Mouse (Mus musculus) CH12.LX (cell line): ENCODE results near the gene Btd. TPM values are rescaled to one million over a fixed set of nuclear protein-coding genes. Genes with fewer than 3 reads are reported as not detected.

ENCODE experiments used
- DNase-seq: peaks from one replicate; pipeline ENCODE4 v3.0.0-alpha.2; 2013; ENCODE audit errors: extremely low read depth
- H3K27ac ChIP-seq: 2 replicates; pipeline ENCODE4 v1.5.1; 2012; ENCODE audit warnings: low read depth, mild to moderate bottlenecking, control low read depth, moderate library complexity; ENCODE audit not compliant: insufficient read depth
- H3K27me3 ChIP-seq: replicated peaks from 2 replicates; pipeline ENCODE3; 2012; ENCODE audit warnings: inconsistent platforms
- H3K36me3 ChIP-seq, 2 experiments: replicated peaks in 1 of 2; 2 replicates each; pipeline versions ENCODE3 to v1.6.1; 2012; ENCODE audit warnings: inconsistent platforms in 1 of 2, low read length in 1 of 2, mild to moderate bottlenecking in 1 of 2, mixed read lengths in 1 of 2, moderate library complexity in 1 of 2; ENCODE audit not compliant: control insufficient read depth in 1 of 2, insufficient read depth in 1 of 2
- H3K4me1 ChIP-seq, 2 experiments: 2 replicates each; pipeline ENCODE4 v1.6.1; 2012; ENCODE audit warnings: inconsistent platforms in 1 of 2, moderate library complexity in 1 of 2; ENCODE audit not compliant: insufficient read depth in 2 of 2, control insufficient read depth in 1 of 2
- H3K4me2 ChIP-seq: 2 replicates; pipeline ENCODE4 v1.6.1; 2012; ENCODE audit warnings: low read depth, mild to moderate bottlenecking, control low read depth; ENCODE audit not compliant: poor library complexity, insufficient read depth, severe bottlenecking
- H3K4me3 ChIP-seq, 3 experiments: fragments of 150-350 bp in 1 of 3; sonication (generic) in 1 of 3; replicated peaks in 1 of 3; 2 replicates each; pipeline versions ENCODE3 to v1.5.1; 2011 to 2012; ENCODE audit warnings: low read depth in 2 of 3, low read length in 2 of 3, mild to moderate bottlenecking in 2 of 3, moderate library complexity in 2 of 3, control low read depth in 1 of 3, improper control_type of control experiment in 1 of 3, inconsistent platforms in 1 of 3, mixed read lengths in 1 of 3; ENCODE audit not compliant: poor library complexity in 1 of 3
- H3K79me2 ChIP-seq: replicated peaks from 2 replicates; pipeline ENCODE4 v1.6.1; 2012; ENCODE audit warnings: mild to moderate bottlenecking, moderate library complexity; ENCODE audit not compliant: control insufficient read depth, poor library complexity, insufficient read depth, severe bottlenecking; ENCODE audit errors: extremely low read depth
- H3K9ac ChIP-seq: 2 replicates; pipeline ENCODE4 v1.6.1; 2012; ENCODE audit warnings: low read depth, mild to moderate bottlenecking, control low read depth, moderate library complexity; ENCODE audit not compliant: insufficient read depth
- H3K9me3 ChIP-seq: replicated peaks from 2 replicates; pipeline ENCODE3; 2012; ENCODE audit warnings: low read length, inconsistent platforms, mixed read lengths
- CHD1 ChIP-seq: IDR thresholded peaks from 2 replicates; pipeline ENCODE4 v1.6.1; 2012; ENCODE audit warnings: low read depth, low read length, improper control_type of control experiment, inconsistent platforms
- CHD2 ChIP-seq: IDR thresholded peaks from 2 replicates; pipeline ENCODE4 v1.6.1; 2011; ENCODE audit warnings: low read length, improper control_type of control experiment
- CTCF ChIP-seq, 2 experiments: IDR thresholded peaks in 1 of 2; conservative IDR thresholded peaks in 1 of 2; 2 replicates each; pipeline ENCODE4 v1.5.1; 2011 to 2012; ENCODE audit warnings: low read depth in 2 of 2, low read length in 2 of 2, improper control_type of control experiment in 1 of 2, inconsistent platforms in 1 of 2, mild to moderate bottlenecking in 1 of 2, moderate library complexity in 1 of 2
- E2F4 ChIP-seq: IDR thresholded peaks from 2 replicates; pipeline ENCODE4 v1.6.1; 2011; ENCODE audit warnings: low read depth, low read length, improper control_type of control experiment; ENCODE audit not compliant: insufficient replicate concordance
- ELF1 ChIP-seq: IDR thresholded peaks from 2 replicates; pipeline ENCODE4 v1.6.1; 2014; ENCODE audit warnings: low read depth, mild to moderate bottlenecking, inconsistent platforms, low read length, improper control_type of control experiment
- EP300 ChIP-seq: IDR thresholded peaks from 2 replicates; pipeline ENCODE4 v1.6.1; 2011; ENCODE audit warnings: low read length, improper control_type of control experiment
- ETS1 ChIP-seq: conservative IDR thresholded peaks from 2 replicates; pipeline ENCODE4 v1.6.1; 2012; ENCODE audit warnings: low read depth, mild to moderate bottlenecking, inconsistent platforms, low read length, improper control_type of control experiment, moderate library complexity
- HCFC1 ChIP-seq: IDR thresholded peaks from 2 replicates; pipeline ENCODE4 v1.6.1; 2012; ENCODE audit warnings: low read depth, mild to moderate bottlenecking, inconsistent platforms, low read length, improper control_type of control experiment
- IRF4 ChIP-seq: IDR thresholded peaks from 2 replicates; pipeline ENCODE4 v1.6.1; 2014; ENCODE audit warnings: low read depth, mild to moderate bottlenecking, inconsistent platforms, low read length, improper control_type of control experiment
- JUN ChIP-seq: IDR thresholded peaks from 2 replicates; pipeline ENCODE4 v1.6.1; 2011; ENCODE audit warnings: low read depth, mild to moderate bottlenecking, low read length, improper control_type of control experiment, moderate library complexity; ENCODE audit not compliant: insufficient read depth
- JUND ChIP-seq: conservative IDR thresholded peaks from 2 replicates; pipeline ENCODE4 v1.6.1; 2011; ENCODE audit warnings: low read depth, low read length, improper control_type of control experiment
- KAT2A ChIP-seq: IDR thresholded peaks from 2 replicates; pipeline ENCODE4 v1.6.1; 2012; ENCODE audit warnings: low read length, improper control_type of control experiment, inconsistent platforms; ENCODE audit not compliant: insufficient replicate concordance
- MAX ChIP-seq: IDR thresholded peaks from 2 replicates; pipeline ENCODE4 v1.6.1; 2011; ENCODE audit warnings: low read length, improper control_type of control experiment
- MAZ ChIP-seq: IDR thresholded peaks from 2 replicates; pipeline ENCODE4 v1.6.1; 2012; ENCODE audit warnings: low read depth, mild to moderate bottlenecking, inconsistent platforms, low read length, improper control_type of control experiment, moderate library complexity
- MEF2A ChIP-seq: IDR thresholded peaks from 2 replicates; pipeline ENCODE4 v1.6.1; 2014; ENCODE audit warnings: low read depth, mild to moderate bottlenecking, inconsistent platforms, low read length, improper control_type of control experiment, borderline replicate concordance
- MXI1 ChIP-seq: IDR thresholded peaks from 2 replicates; pipeline ENCODE4 v1.6.1; 2011; ENCODE audit warnings: mild to moderate bottlenecking, low read depth, low read length, improper control_type of control experiment
- MYC ChIP-seq: IDR thresholded peaks from 2 replicates; pipeline ENCODE4 v1.6.1; 2011; ENCODE audit warnings: low read depth, mild to moderate bottlenecking, improper control_type of control experiment, low read length
- NELFE ChIP-seq: IDR thresholded peaks from 2 replicates; pipeline ENCODE4 v1.6.1; 2011; ENCODE audit warnings: low read depth, low read length, improper control_type of control experiment
- NRF1 ChIP-seq: IDR thresholded peaks from 2 replicates; pipeline ENCODE4 v1.6.1; 2014; ENCODE audit warnings: low read depth, mild to moderate bottlenecking, inconsistent platforms, low read length, improper control_type of control experiment, moderate library complexity
- PAX5 ChIP-seq: IDR thresholded peaks from 2 replicates; pipeline ENCODE4 v1.6.1; 2012; ENCODE audit warnings: low read length, inconsistent platforms, mixed read lengths
- POLR2A ChIP-seq: IDR thresholded peaks from 2 replicates; pipeline ENCODE4 v1.6.1; 2011; ENCODE audit warnings: low read depth, mild to moderate bottlenecking, improper control_type of control experiment, low read length
- RCOR1 ChIP-seq: conservative IDR thresholded peaks from 2 replicates; pipeline ENCODE4 v1.6.1; 2012; ENCODE audit warnings: low read depth, mild to moderate bottlenecking, inconsistent platforms, low read length, improper control_type of control experiment
- SIN3A ChIP-seq: IDR thresholded peaks from 2 replicates; pipeline ENCODE4 v1.6.1; 2012; ENCODE audit warnings: low read length, improper control_type of control experiment, inconsistent platforms
- TBP ChIP-seq: conservative IDR thresholded peaks from 2 replicates; pipeline ENCODE4 v1.6.1; 2011; ENCODE audit warnings: low read depth, low read length, improper control_type of control experiment
- TCF12 ChIP-seq: IDR thresholded peaks from 2 replicates; pipeline ENCODE4 v1.6.1; 2014; ENCODE audit warnings: low read depth, mild to moderate bottlenecking, inconsistent platforms, low read length, improper control_type of control experiment
- ZMIZ1 ChIP-seq: IDR thresholded peaks from 2 replicates; pipeline ENCODE4 v1.6.1; 2012; ENCODE audit warnings: low read depth, mild to moderate bottlenecking, inconsistent platforms, low read length, improper control_type of control experiment
- ZNF384 ChIP-seq: IDR thresholded peaks from 2 replicates; pipeline ENCODE4 v1.6.1; 2012; ENCODE audit warnings: low read depth, low read length, improper control_type of control experiment, inconsistent platforms
- dilution Hi-C: fragments of 300-500 bp; cut with MboI; formaldehyde crosslinking; loops from 2 replicates; pipeline ENCODE4 v1.14.3; 2020; ENCODE audit warnings: low sequenced_read_pairs; ENCODE audit not compliant: extremely low pct_unique_long_range_greater_than_20kb, extremely low pct_ligation_motif_present
- in situ Hi-C: fragments of 300-500 bp; cut with MboI; formaldehyde crosslinking; loops from 3 replicates; pipeline ENCODE4 v1.14.3; 2019; ENCODE audit warnings: low sequenced_read_pairs, low pct_ligation_motif_present, low pct_unique_long_range_greater_than_20kb, mixed read lengths
- polyA plus RNA-seq: library from polyadenylated mRNA; unstranded; fragments of >175 nt; gene quantifications from 2 replicates; pipeline ENCODE4 v1.2.1, GENCODE M21; 2012; ENCODE audit warnings: low read depth; ENCODE audit not compliant: insufficient read length
- total RNA-seq, 2 experiments: library from RNA; depleted of rRNA; stranded (reverse); fragments of 300-350 nt in 1 of 2; fragments of >200 nt in 1 of 2; gene quantifications; 2 replicates each; pipeline ENCODE4 v1.2.3; 2012 to 2014

Btd gene
- 14.1 and 16.2 TPM in 2 replicates for total RNA-seq (2012; rRNA removed)
- total RNA-seq (2014; rRNA removed): 22.5 and 23.0 TPM in 2 replicates
- polyA plus RNA-seq: 18.2 and 25.4 TPM in 2 replicates

- in situ Hi-C loops: no loop called here
- Histone ChIP-seq H3K4me3 (peak within 1 kb of the TSS; percentile 64 to 82 (median 70)), H3K4me1 (peaks cover 3 to 33% of the 10 kb centered on the region in 2 experiments), H3K9me3 (no peaks in the 10 kb centered on the region)
- TF ChIP-seq PAX5 (no peak), MAZ (0 out of 2 replicates have a peak, but pooled peaks have one; percentile 63), SIN3A (peak; percentile 89), RCOR1 (no peak), ETS1 (no peak), E2F4 (peak; percentile 72; the same call in 1 of the 2 replicates), MXI1 (peak; percentile 70), NELFE (peak; percentile 81), EP300 (no peak), ZMIZ1 (peak; percentile 69; the same call in 1 of the 2 replicates), CTCF (conservative IDR thresholded peaks at IDR 0.05 in 1 of 2, IDR thresholded peaks at IDR 0.05 in 1 of 2; ENCODE audit: low read depth in 2 of 2, low read length in 2 of 2) (no peak), MAX (no peak), ZNF384 (peak; percentile 88), KAT2A (0 out of 2 replicates have a peak, but pooled peaks have one; percentile 29), IRF4 (no peak), ELF1 (peak; percentile 73), POLR2A (peak; percentile 81), NRF1 (peak; percentile 29; the same call in 1 of the 2 replicates), JUN (no peak), MYC (peak; percentile 46; the same call in 1 of the 2 replicates), MEF2A (peak; percentile 19; the same call in 1 of the 2 replicates), CHD1 (no peak), HCFC1 (peak; percentile 70), JUND (no peak), TBP (0 out of 2 replicates have a peak, but pooled peaks have one; percentile 14), CHD2 (peak; percentile 65), TCF12 (peak; percentile 60; the same call in 1 of the 2 replicates)
- TF ChIP-seq, all 38 proteins: peak for 17
- dilution Hi-C loops: no loop called here
- H3K79me2 ChIP-seq: no peaks in the 10 kb centered on the region; the same call in 1 of the 2 replicates
- H3K27me3 ChIP-seq: no peaks in the 10 kb centered on the region
- peak; percentile 97 for DNase-seq
- peak within 1 kb of the TSS; percentile 97 for H3K4me2 ChIP-seq
- peaks cover 0 to 7% of the 10 kb centered on the region in 2 experiments for H3K36me3 ChIP-seq
- H3K27ac ChIP-seq: peak within 1 kb of the TSS; percentile 89
- peak within 1 kb of the TSS; percentile 76 for H3K9ac ChIP-seq
These were observed at the start of gene Btd, which contains the start of gene Hacl1 for GRCm38 (mm10) chr14:31640890-31641505. Gene Btd (plus strand): TSS chr14:31641028. Gene Hacl1 (minus strand): TSS chr14:31641286.
